Mouse (Mus musculus): ENCODE data around the gene Olfr603.
"Not testable (repeated sequence)": the region's sequence is repeated elsewhere in the genome, so short reads cannot be mapped to it uniquely, and the experiment has no call there.

Olfr603 gene

GRCm38 (mm10) chr7:103386077-103386476 is at the start of gene Olfr603:
Olfr603 (minus strand) TSS chr7:103386177.
- DNase-seq = no peak

- DNase-seq = not testable (repeated sequence)
These were observed 28.8 kb upstream of the Olfr603 start, which contains the start of gene Usp17lc for GRCm38 (mm10) chr7:103414772-103415171. Usp17lc (plus strand) TSS chr7:103415072.

GRCm38 (mm10) chr7:103406521-103407055 is 20.6 kb upstream of the Olfr603 start:
- not testable (repeated sequence) for DNase-seq

- DNase-seq = no peak
These were observed 13.0 kb upstream of the Olfr603 start for GRCm38 (mm10) chr7:103398981-103399380.

GRCm38 (mm10) chr7:103397758-103398157 is 11.8 kb upstream of the Olfr603 start:
- no peak for DNase-seq

GRCm38 (mm10) chr7:103362555-103362954 is 23.4 kb downstream of the Olfr603 start, which contains the start of gene Olfr601:
Olfr601 (minus strand) TSS chr7:103362655.
- DNase-seq = no peak

- no peak for DNase-seq
These were observed 36.4 kb downstream of the Olfr603 start, which contains the start of gene Olfr600 for GRCm38 (mm10) chr7:103349569-103349968. Olfr600 (minus strand) TSS chr7:103349669.

GRCm38 (mm10) chr7:103335617-103336016 is 50.4 kb downstream of the Olfr603 start, which contains the start of gene Olfr599:
Olfr599 (plus strand) TSS chr7:103335917.
- DNase-seq = no peak
